Mouse (Mus musculus) testis, adult 2 months (tissue): Measurements from ENCODE around the gene Chd2. TPM values are rescaled to one million over a fixed set of nuclear protein-coding genes. Genes with fewer than 3 reads are reported as not detected.
"Not testable (repeated sequence)": the region's sequence is repeated elsewhere in the genome, so short reads cannot be mapped to it uniquely, and the experiment has no call there.

Experiments used
- H3K27ac ChIP-seq: fragments of 200-500 bp; 2 replicates; pipeline ENCODE4 v1.5.1; 2012; ENCODE audit warnings: low read depth, low read length; ENCODE audit not compliant: control insufficient read depth, insufficient read depth
- H3K27me3 ChIP-seq: fragments of 200-500 bp; 2 replicates; pipeline ENCODE4 v1.6.1; 2012; ENCODE audit warnings: mild to moderate bottlenecking, low read length, moderate library complexity; ENCODE audit not compliant: control insufficient read depth, insufficient read depth
- H3K36me3 ChIP-seq: fragments of 200-500 bp; 2 replicates; pipeline ENCODE4 v1.6.1; 2012; ENCODE audit warnings: mild to moderate bottlenecking, low read length; ENCODE audit not compliant: control insufficient read depth, insufficient read depth
- H3K4me1 ChIP-seq: fragments of 200-500 bp; 2 replicates; pipeline ENCODE4 v1.6.1; 2012; ENCODE audit warnings: low read length; ENCODE audit not compliant: control insufficient read depth, insufficient read depth
- H3K4me3 ChIP-seq: fragments of 200-500 bp; 2 replicates; pipeline ENCODE4 v1.5.1; 2012; ENCODE audit warnings: low read depth, mild to moderate bottlenecking, low read length, moderate library complexity, mixed read lengths; ENCODE audit not compliant: control insufficient read depth
- CTCF ChIP-seq: fragments of 200-500 bp; IDR thresholded peaks from 2 replicates; pipeline ENCODE4 v1.5.1; 2012; ENCODE audit warnings: low read depth, mild to moderate bottlenecking, inconsistent platforms, low read length, moderate library complexity; ENCODE audit not compliant: control insufficient read depth, insufficient read depth, insufficient replicate concordance
- POLR2A ChIP-seq: fragments of 200-500 bp; IDR thresholded peaks from 2 replicates; pipeline ENCODE4 v1.6.1; 2012; ENCODE audit warnings: low read depth, mild to moderate bottlenecking, inconsistent platforms, low read length, moderate library complexity; ENCODE audit not compliant: control insufficient read depth
- polyA plus RNA-seq: library from polyadenylated mRNA; depleted of rRNA; stranded (reverse); fragments of >200 nt; gene quantifications from 2 replicates; pipeline ENCODE4 v1.2.3, GENCODE M21; 2012

Gene Chd2
- polyA plus RNA-seq, 1 experiment, result 20.6 TPM

- H3K27ac ChIP-seq, result no peak overlapping the region
- no peaks in the 10 kb centered on the region for H3K36me3 ChIP-seq
- no peak overlapping the region for H3K4me3 ChIP-seq
- no peak for TF ChIP-seq POLR2A
- TF ChIP-seq CTCF, result no peak
- no peaks in the 10 kb centered on the region for H3K27me3 ChIP-seq
- H3K4me1 ChIP-seq, result peaks cover 4% of the 10 kb centered on the region
These were observed 17.9 kb downstream of the Chd2 start for GRCm38 (mm10) chr7:73523608-73524259.

- Histone ChIP-seq H3K4me1 (peaks cover 4% of the 10 kb centered on the region), H3K36me3 (no peaks in the 10 kb centered on the region), H3K27ac (no peak overlapping the region), H3K27me3 (no peaks in the 10 kb centered on the region), H3K4me3 (no peak overlapping the region)
- no peak for TF ChIP-seq POLR2A
- no peak for TF ChIP-seq CTCF
These were observed 18.4 kb downstream of the Chd2 start for GRCm38 (mm10) chr7:73523183-73523582.

GRCm38 (mm10) chr7:73521277-73522193, 20.1 kb downstream of the Chd2 start:
- no peak for TF ChIP-seq POLR2A
- H3K27ac ChIP-seq, result peak overlapping the region; percentile 49
- H3K4me1 ChIP-seq, result peaks cover 4% of the 10 kb centered on the region
- H3K4me3 ChIP-seq, result no peak overlapping the region
- no peaks in the 10 kb centered on the region for H3K27me3 ChIP-seq
- H3K36me3 ChIP-seq, result no peaks in the 10 kb centered on the region

GRCm38 (mm10) chr7:73520231-73520630, 21.4 kb downstream of the Chd2 start:
- Histone ChIP-seq H3K27me3 (no peaks in the 10 kb centered on the region), H3K4me1 (peaks cover 4% of the 10 kb centered on the region), H3K27ac (0 out of 2 replicates have a peak overlapping the region, but pooled peaks have one; percentile 13), H3K36me3 (no peaks in the 10 kb centered on the region), H3K4me3 (no peak overlapping the region)
- TF ChIP-seq POLR2A, result no peak
- TF ChIP-seq CTCF, result no peak

- Histone ChIP-seq H3K4me1 (peaks cover 4% of the 10 kb centered on the region), H3K27me3 (no peaks in the 10 kb centered on the region), H3K36me3 (no peaks in the 10 kb centered on the region), H3K27ac (peak overlapping the region; percentile 18), H3K4me3 (no peak overlapping the region)
- TF ChIP-seq CTCF, result no peak
- TF ChIP-seq POLR2A, result no peak
These were observed 22.4 kb downstream of the Chd2 start for GRCm38 (mm10) chr7:73519060-73519796.

- not testable (repeated sequence) for H3K4me3 ChIP-seq, H3K36me3 ChIP-seq, H3K27me3 ChIP-seq, H3K27ac ChIP-seq, H3K4me1 ChIP-seq
These were observed 23.2 kb downstream of the Chd2 start for GRCm38 (mm10) chr7:73518373-73518980.
